Mouse (Mus musculus) stomach, embryonic 15.5 days (tissue): ENCODE measurements around the gene Gstcd. TPM values are rescaled to one million over a fixed set of nuclear protein-coding genes. Genes with fewer than 3 reads are reported as not detected.

Experiments
- ATAC-seq: fragments of 200-750 bp; cut with Nextera tagmentation; 2 replicates; pipeline ENCODE4 v1.8.0; 2017; ENCODE audit warnings: low read depth, moderate number of reproducible peaks, moderate TSS enrichment; ENCODE audit not compliant: insufficient read depth, low FRiP score
- H3K27ac ChIP-seq: fragments of 300-500 bp; sonication (generic); 2 replicates; pipeline ENCODE4 v1.5.1; 2015; ENCODE audit warnings: mild to moderate bottlenecking, inconsistent platforms
- H3K27me3 ChIP-seq: fragments of 300-500 bp; sonication (generic); replicated peaks from 2 replicates; pipeline ENCODE4 v1.6.1; 2015; ENCODE audit warnings: inconsistent platforms
- H3K36me3 ChIP-seq: fragments of 300-500 bp; sonication (generic); 2 replicates; pipeline ENCODE4 v1.6.1; 2015; ENCODE audit warnings: inconsistent platforms
- H3K4me1 ChIP-seq: fragments of 300-500 bp; sonication (generic); 2 replicates; pipeline ENCODE4 v1.6.1; 2015; ENCODE audit warnings: inconsistent platforms
- H3K4me2 ChIP-seq: fragments of 300-500 bp; sonication (generic); 2 replicates; pipeline ENCODE4 v1.6.1; 2015; ENCODE audit warnings: mild to moderate bottlenecking, inconsistent platforms
- H3K4me3 ChIP-seq: fragments of 300-500 bp; sonication (generic); replicated peaks from 2 replicates; pipeline ENCODE4 v1.5.1; 2015; ENCODE audit warnings: inconsistent platforms
- H3K9ac ChIP-seq: fragments of 300-500 bp; sonication (generic); 2 replicates; pipeline ENCODE4 v1.6.1; 2015; ENCODE audit warnings: inconsistent platforms
- H3K9me3 ChIP-seq: fragments of 300-500 bp; sonication (generic); 2 replicates; pipeline ENCODE4 v1.6.1; 2016; ENCODE audit warnings: inconsistent platforms
- WGBS: fragments of 180-500 bp; shearing (Covaris S2); methylation state at CpG from one replicate; pipeline ENCODE4 v1.1.7; 2015; 5-methylcytosine and 5-hydroxymethylcytosine counted together
- polyA plus RNA-seq: library from polyadenylated mRNA; unstranded; fragments of >200 nt; fragmentation: Nextera tagmentation; extraction: Ambion mirVana; gene quantifications from 2 replicates; pipeline ENCODE4 v1.2.1, GENCODE M21; 2015

Gstcd gene
- polyA plus RNA-seq, 1 experiment from 2014 or later = 6.9 TPM

DNA sequence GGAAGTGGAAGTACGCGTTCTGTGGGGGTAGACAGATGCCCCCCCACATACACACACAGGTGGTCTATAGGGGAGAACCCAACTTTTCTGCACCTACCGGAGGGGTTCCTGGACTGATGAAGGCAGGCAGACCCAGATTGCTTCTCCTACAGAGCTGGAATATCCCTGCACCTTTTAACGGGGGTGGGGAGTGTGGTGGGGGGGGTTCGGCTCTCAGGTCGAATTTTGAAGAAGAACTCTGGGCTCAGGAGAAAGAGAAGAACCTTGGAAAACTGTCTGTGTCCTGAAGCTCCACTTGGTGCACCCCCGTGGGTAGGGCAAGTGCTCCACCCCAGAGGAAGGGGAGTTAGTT is 141.3 kb downstream of the Gstcd start:
- H3K4me1 ChIP-seq = peaks cover 10% of the 10 kb centered on the region; the same call in 1 of the 2 replicates
- 10% methylated on average over 7 of the region's 7 CpGs for WGBS
- ATAC-seq = no peak
- peak overlapping the region; percentile 94 for H3K4me2 ChIP-seq
- H3K4me3 ChIP-seq = peak overlapping the region; percentile 73
- no peaks in the 10 kb centered on the region for H3K36me3 ChIP-seq
- no peak overlapping the region for H3K27ac ChIP-seq
- H3K9ac ChIP-seq = peak overlapping the region; percentile 48; the same call in 1 of the 2 replicates
- H3K27me3 ChIP-seq = no peaks in the 10 kb centered on the region
- H3K9me3 ChIP-seq = no peaks in the 10 kb centered on the region

DNA sequence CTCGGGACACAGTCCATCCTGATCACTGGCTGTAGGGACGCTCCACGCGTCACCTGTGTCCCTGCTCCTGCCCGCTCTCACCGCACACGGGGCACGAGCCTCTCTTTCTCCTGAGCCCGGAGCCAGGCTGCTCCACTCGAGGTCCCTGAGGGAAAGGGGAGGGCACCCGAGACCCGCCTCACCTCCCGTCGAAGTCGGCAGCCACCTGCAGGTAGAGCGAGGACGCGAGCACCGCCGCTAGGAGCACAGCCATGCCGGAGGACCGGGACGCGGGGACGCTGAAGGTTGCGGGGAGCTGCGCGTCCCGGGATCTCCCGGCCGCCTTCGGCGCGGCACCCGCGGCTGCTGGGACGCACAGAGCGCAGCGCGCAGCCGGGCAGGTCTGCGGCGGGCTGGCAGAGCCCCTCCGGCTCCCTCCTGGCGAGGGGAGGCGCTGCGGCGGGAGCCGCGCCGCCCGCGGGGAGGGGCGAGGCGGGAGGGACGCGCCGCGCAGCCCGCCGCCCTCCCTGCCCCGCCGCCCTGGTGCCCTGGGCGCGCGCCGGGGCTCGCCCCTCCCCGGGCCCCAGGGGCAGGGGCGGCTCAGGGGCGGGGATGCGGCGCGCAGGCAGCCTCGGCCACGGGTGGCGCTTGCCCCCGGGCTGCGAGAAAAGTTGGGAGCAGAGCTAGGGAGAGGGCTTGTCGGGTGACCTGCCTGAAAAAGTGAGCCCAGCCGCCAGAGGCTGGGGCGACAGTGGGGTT is 141.9 kb downstream of the Gstcd start, which contains the start of gene Npnt:
Gene Npnt, minus strand, starts transcription at position 501 of the 738 bp plus-strand sequence.
- no peaks in the 10 kb centered on the region for H3K9me3 ChIP-seq
- no peaks in the 10 kb centered on the region for H3K27me3 ChIP-seq
- peaks cover 10% of the 10 kb centered on the region; the same call in 1 of the 2 replicates for H3K4me1 ChIP-seq
- H3K27ac ChIP-seq = peak within 1 kb of the TSS; percentile 37; the same call in 1 of the 2 replicates
- WGBS = under 1% methylated on average over 74 of the region's 82 CpGs
- H3K36me3 ChIP-seq = no peaks in the 10 kb centered on the region
- H3K9ac ChIP-seq = peak within 1 kb of the TSS; percentile 48
- H3K4me2 ChIP-seq = peak within 1 kb of the TSS; percentile 94
- peak within 1 kb of the TSS; percentile 73 for H3K4me3 ChIP-seq
- peak; percentile 80 for ATAC-seq

- Histone ChIP-seq H3K9ac (peak overlapping the region; percentile 48; the same call in 1 of the 2 replicates), H3K9me3 (no peaks in the 10 kb centered on the region), H3K4me1 (peaks cover 10% of the 10 kb centered on the region; the same call in 1 of the 2 replicates), H3K36me3 (no peaks in the 10 kb centered on the region), H3K27me3 (no peaks in the 10 kb centered on the region), H3K4me2 (peak overlapping the region; percentile 94), H3K4me3 (peak overlapping the region; percentile 73), H3K27ac (peak overlapping the region; percentile 37; the same call in 1 of the 2 replicates)
- under 1% methylated on average over 22 of the region's 26 CpGs for whole genome bisulfite sequencing
- peak; percentile 61 for ATAC-seq
These were observed 142.4 kb downstream of the Gstcd start for GRCm38 (mm10) chr3:132949380-132949790.

GRCm38 (mm10) chr3:132948298-132948795 is 143.5 kb downstream of the Gstcd start:
- H3K4me2 ChIP-seq = peak overlapping the region; percentile 94
- H3K9ac ChIP-seq = no peak overlapping the region
- WGBS = 8% methylated on average over 7 of the region's 7 CpGs
- H3K4me3 ChIP-seq = peak overlapping the region; percentile 73
- H3K9me3 ChIP-seq = no peaks in the 10 kb centered on the region
- H3K27me3 ChIP-seq = no peaks in the 10 kb centered on the region
- H3K27ac ChIP-seq = no peak overlapping the region
- no peaks in the 10 kb centered on the region for H3K36me3 ChIP-seq
- no peak for ATAC-seq
- H3K4me1 ChIP-seq = peaks cover 10% of the 10 kb centered on the region; the same call in 1 of the 2 replicates

GRCm38 (mm10) chr3:132946086-132946485 is 145.7 kb downstream of the Gstcd start:
- 89% methylated on average over 5 of the region's 5 CpGs for WGBS
- Histone ChIP-seq H3K27me3 (no peaks in the 10 kb centered on the region), H3K9ac (no peak overlapping the region), H3K4me2 (no peak overlapping the region), H3K4me3 (no peak overlapping the region), H3K27ac (no peak overlapping the region), H3K9me3 (no peaks in the 10 kb centered on the region), H3K36me3 (no peaks in the 10 kb centered on the region), H3K4me1 (peaks cover 10% of the 10 kb centered on the region; the same call in 1 of the 2 replicates)
- ATAC-seq = no peak

DNA sequence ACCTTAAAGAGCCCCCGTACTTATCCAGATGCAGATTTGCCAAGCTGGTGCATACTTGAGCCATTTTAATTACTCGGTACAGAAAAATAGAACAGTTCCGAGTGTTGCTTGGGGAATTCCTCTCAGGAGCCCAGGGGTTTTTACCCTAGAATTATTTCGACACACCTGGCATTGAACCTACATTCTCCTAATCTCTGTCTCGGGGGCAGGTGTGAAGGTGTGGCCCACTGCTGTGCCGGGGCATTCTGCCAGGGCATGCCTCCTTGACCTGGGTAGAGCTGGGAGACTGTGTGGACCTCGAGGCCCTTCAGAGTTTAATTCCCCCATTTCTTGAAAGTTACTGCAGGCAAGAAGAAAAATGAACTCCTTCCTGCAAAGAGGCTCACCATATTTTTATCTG is 146.2 kb downstream of the Gstcd start:
- Histone ChIP-seq H3K27me3 (no peaks in the 10 kb centered on the region), H3K36me3 (no peaks in the 10 kb centered on the region), H3K4me1 (peaks cover 10% of the 10 kb centered on the region; the same call in 1 of the 2 replicates), H3K4me2 (no peak overlapping the region), H3K9ac (no peak overlapping the region), H3K4me3 (no peak overlapping the region), H3K27ac (no peak overlapping the region), H3K9me3 (no peaks in the 10 kb centered on the region)
- 77% methylated on average over 7 of the region's 7 CpGs for WGBS
- no peak for ATAC-seq

DNA sequence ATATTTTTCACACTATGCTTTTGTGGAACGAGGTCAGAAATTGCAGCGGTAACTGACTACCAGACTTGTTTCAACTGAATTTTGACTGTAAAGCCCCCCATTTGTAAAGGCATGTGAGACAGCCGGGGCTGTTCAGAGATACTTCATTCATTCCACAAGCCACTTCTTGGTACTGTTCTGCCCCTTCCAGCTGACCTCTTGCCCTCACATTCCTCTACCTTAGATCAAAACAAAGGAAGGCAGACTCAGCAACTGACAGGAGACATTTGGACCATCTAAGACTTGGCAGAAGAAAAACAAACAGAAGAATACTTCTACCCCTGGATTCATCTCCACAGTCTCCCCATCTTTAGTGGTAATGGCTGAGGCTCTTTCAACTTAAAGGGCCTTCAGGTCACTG is 147.2 kb downstream of the Gstcd start:
- H3K27me3 ChIP-seq = no peaks in the 10 kb centered on the region
- H3K36me3 ChIP-seq = no peaks in the 10 kb centered on the region
- no peak overlapping the region for H3K27ac ChIP-seq
- no peaks in the 10 kb centered on the region for H3K9me3 ChIP-seq
- no peak overlapping the region for H3K4me2 ChIP-seq
- H3K4me3 ChIP-seq = no peak overlapping the region
- ATAC-seq = no peak
- H3K4me1 ChIP-seq = peaks cover 6% of the 10 kb centered on the region; the same call in 1 of the 2 replicates
- 62% methylated on average over 3 of the region's 3 CpGs for WGBS
- H3K9ac ChIP-seq = no peak overlapping the region

DNA sequence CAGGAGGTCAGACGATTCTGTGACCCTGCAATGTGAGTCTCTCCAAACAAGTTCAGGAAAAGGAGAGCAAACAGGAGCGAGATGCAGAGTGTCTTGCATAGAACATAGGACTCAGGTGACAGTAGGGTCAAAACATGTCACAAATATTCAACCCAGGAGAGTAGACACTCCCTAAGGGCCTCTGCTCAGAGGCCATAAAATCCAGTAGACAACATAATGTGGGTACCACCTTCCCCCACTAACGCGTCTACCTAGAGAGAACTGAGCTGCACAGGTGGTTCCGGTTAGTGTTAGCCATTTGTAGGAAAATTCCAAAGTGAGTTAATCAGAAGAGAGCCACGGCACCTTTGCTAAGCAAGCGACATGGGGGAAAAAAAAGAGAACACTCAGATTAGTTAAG is 147.6 kb downstream of the Gstcd start:
- Histone ChIP-seq H3K36me3 (no peaks in the 10 kb centered on the region), H3K4me3 (no peak overlapping the region), H3K27ac (no peak overlapping the region), H3K9ac (no peak overlapping the region), H3K4me2 (no peak overlapping the region), H3K4me1 (peaks cover 1% of the 10 kb centered on the region; the same call in 1 of the 2 replicates), H3K9me3 (no peaks in the 10 kb centered on the region), H3K27me3 (no peaks in the 10 kb centered on the region)
- ATAC-seq = no peak
- 60% methylated on average over 7 of the region's 7 CpGs for WGBS

GRCm38 (mm10) chr3:132942778-132943177 is 149.1 kb downstream of the Gstcd start:
- H3K9ac ChIP-seq = no peak overlapping the region
- H3K9me3 ChIP-seq = no peaks in the 10 kb centered on the region
- H3K27ac ChIP-seq = no peak overlapping the region
- H3K27me3 ChIP-seq = no peaks in the 10 kb centered on the region
- no peak overlapping the region for H3K4me3 ChIP-seq
- 88% methylated on average over 6 of the region's 6 CpGs for WGBS
- no peaks in the 10 kb centered on the region for H3K36me3 ChIP-seq
- ATAC-seq = no peak
- no peaks in the 10 kb centered on the region for H3K4me1 ChIP-seq
- H3K4me2 ChIP-seq = no peak overlapping the region

DNA sequence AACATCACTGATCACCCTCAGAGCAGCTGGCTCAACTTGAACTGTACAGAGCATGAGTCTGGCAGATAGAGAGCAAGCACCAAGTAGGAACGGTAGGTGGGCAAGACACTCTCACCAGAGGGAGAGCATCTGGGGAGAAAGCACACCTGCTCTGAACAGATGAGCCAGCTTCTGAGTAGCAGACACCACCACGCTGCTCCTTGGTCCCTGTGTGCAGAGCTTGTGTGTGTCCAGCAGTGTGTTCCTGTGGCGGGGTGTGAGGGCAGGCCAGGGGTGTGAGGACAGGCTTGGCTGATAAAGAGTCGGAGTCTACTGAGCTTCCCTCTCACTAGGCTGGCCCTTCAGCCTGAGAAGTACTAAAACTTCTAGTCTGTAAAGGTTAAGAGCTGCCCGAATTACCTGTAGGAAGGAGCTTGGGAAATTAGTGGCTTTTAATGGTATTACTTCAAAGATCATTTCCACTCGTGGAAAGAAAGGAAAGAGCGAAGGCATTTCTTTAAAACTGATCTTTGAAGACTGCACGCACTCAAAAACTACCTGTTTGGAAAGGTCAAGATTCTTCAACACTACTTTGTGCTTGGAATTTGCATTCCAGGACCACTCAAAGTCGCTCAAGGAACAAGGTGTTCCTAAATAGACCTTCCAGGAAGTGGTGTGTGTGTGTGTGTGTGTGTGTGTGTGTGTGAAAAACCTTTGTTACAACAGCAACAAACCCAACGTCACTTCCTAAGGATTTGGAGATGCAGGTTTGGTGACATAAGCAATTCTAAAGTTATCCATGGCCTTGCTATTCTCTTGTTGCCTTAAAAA is 151.4 kb downstream of the Gstcd start:
- no peaks in the 10 kb centered on the region for H3K36me3 ChIP-seq
- no peak overlapping the region for H3K4me3 ChIP-seq
- H3K9me3 ChIP-seq = no peaks in the 10 kb centered on the region
- no peak overlapping the region for H3K27ac ChIP-seq
- no peak for ATAC-seq
- H3K27me3 ChIP-seq = no peaks in the 10 kb centered on the region
- H3K9ac ChIP-seq = no peak overlapping the region
- 83% methylated on average over 10 of the region's 10 CpGs for whole genome bisulfite sequencing
- H3K4me2 ChIP-seq = no peak overlapping the region
- H3K4me1 ChIP-seq = no peaks in the 10 kb centered on the region

DNA sequence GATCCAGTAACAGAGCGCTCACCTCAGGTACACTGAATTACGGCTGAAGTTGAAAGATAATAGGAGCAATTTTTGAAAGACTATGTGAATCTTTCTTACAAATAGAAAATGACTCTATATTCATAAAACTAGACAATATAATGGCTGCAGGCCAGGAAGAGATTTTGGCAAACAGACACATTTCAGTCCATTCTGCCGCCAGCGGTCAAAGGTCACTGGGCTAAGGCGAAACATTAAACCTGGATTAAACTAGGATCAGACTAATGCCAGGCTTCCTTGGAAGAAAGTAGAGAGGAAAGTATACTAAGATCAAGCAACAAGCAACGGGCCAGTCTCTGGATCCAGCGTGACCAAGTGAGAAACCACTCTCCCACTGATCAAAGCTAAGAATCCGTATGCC is 152.8 kb downstream of the Gstcd start:
- Histone ChIP-seq H3K4me3 (no peak overlapping the region), H3K36me3 (no peaks in the 10 kb centered on the region), H3K27me3 (no peaks in the 10 kb centered on the region), H3K9me3 (no peaks in the 10 kb centered on the region), H3K4me1 (no peaks in the 10 kb centered on the region), H3K27ac (no peak overlapping the region), H3K9ac (no peak overlapping the region), H3K4me2 (no peak overlapping the region)
- WGBS = 61% methylated on average over 8 of the region's 8 CpGs
- no peak for ATAC-seq

DNA sequence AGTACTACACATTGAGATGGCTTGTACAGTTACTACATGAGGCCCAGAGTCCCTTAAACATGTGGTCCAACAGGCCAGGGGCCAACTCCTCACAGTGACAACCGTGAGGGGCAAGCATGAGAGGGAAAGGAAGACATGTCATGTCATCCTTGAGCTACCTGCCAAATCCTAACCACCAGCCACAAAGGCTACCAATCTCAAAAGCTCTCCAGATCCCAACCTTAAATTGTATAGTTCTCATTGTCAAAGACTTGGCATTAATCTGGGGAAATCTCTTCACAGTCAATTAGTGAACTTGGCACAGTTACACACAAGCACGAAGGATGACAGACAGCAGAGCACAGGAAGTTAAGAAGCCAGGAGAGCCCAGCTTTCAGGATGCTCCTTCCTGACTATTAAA is 157.2 kb downstream of the Gstcd start:
- ATAC-seq = no peak
- Histone ChIP-seq H3K9me3 (no peaks in the 10 kb centered on the region), H3K27me3 (no peaks in the 10 kb centered on the region), H3K9ac (no peak overlapping the region), H3K4me2 (no peak overlapping the region), H3K27ac (no peak overlapping the region), H3K36me3 (no peaks in the 10 kb centered on the region), H3K4me1 (0 out of 2 replicates have a peak, but pooled peaks cover under 1% of the 10 kb centered on the region), H3K4me3 (no peak overlapping the region)
- WGBS = 69% methylated on average over 2 of the region's 2 CpGs
